8 mouse cellular contexts compared by ENCODE assay signal in the genomic region with DNA sequence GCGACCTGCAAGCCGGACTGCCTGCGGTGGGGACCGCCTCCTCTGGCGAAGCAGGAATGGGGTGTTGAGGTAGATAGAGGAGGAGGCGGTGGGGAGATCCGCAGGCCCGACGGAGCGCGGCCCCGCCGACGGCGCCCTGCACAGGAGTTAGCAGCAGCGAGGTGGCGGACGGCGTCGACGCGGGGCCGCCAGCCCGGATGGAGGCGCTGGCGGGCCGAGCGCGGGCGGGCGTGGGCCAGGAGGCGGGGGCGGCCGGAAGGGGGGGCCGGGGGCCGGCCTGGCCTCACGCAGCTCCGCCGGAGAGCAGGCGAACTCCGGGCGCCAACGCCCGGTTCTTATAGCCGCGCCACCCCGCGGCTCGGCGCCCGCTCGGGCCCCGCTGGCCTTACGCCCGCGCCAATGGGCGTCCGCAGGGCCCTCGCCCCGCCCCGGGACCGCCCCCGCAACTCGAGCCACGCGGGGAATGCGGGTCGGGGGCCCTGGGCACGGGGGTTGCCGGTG. TPM values are rescaled to one million over a fixed set of nuclear protein-coding genes. Genes with fewer than 3 reads are reported as not detected.
DNase-seq lines count a peak whose midpoint lies in the region; ATAC-seq and TF ChIP-seq lines count a peak whose summit lies in the region.

No protein-coding gene starts in this region.

- H3K36me3 ChIP-seq in kidney, postnatal 0 days (ENCODE audit: insufficient read depth, low read length): no peaks in the 10 kb centered on the region
- H3K36me3 ChIP-seq in embryonic facial prominence, embryonic 11.5 days (replicated peaks; ENCODE audit: control insufficient read depth, insufficient read depth, low read depth, low read length): no peaks in the 10 kb centered on the region
- H3K36me3 ChIP-seq in hindbrain, embryonic 13.5 days: no peaks in the 10 kb centered on the region
- H3K36me3 ChIP-seq in lung, embryonic 16.5 days (ENCODE audit: control insufficient read depth, insufficient read depth, low read length): no peaks in the 10 kb centered on the region
- no peaks in the 10 kb centered on the region for H3K36me3 ChIP-seq in stomach, postnatal 0 days (ENCODE audit: control insufficient read depth, insufficient read depth, low read length)

- H3K4me2 ChIP-seq in kidney, postnatal 0 days (ENCODE audit: low read length): peak overlapping the region; percentile 69
- peak overlapping the region; percentile 76 for H3K4me2 ChIP-seq in embryonic facial prominence, embryonic 11.5 days (ENCODE audit: low read depth, low read length)
- peak overlapping the region; percentile 48 for H3K4me2 ChIP-seq in hindbrain, embryonic 13.5 days
- H3K4me2 ChIP-seq in lung, embryonic 16.5 days (ENCODE audit: low read depth, low read length): peak overlapping the region; percentile 76
- peak overlapping the region; percentile 68 for H3K4me2 ChIP-seq in stomach, postnatal 0 days (replicated peaks; ENCODE audit: low read depth)

- peak overlapping the region; percentile 77 for H3K27ac ChIP-seq in kidney, postnatal 0 days
- H3K27ac ChIP-seq in embryonic facial prominence, embryonic 11.5 days (replicated peaks; ENCODE audit: low read depth, low read length): peak overlapping the region; percentile 87
- no peak overlapping the region for H3K27ac ChIP-seq in hindbrain, embryonic 13.5 days
- H3K27ac ChIP-seq in lung, embryonic 16.5 days (ENCODE audit: low read length): peak overlapping the region; percentile 87
- H3K27ac ChIP-seq in stomach, postnatal 0 days (replicated peaks): peak overlapping the region; percentile 82

- under 1% methylated on average over 51 of the region's 70 CpGs for WGBS in kidney, postnatal 0 days
- WGBS in embryonic facial prominence, embryonic 11.5 days: under 1% methylated on average over 41 of the region's 70 CpGs
- WGBS in hindbrain, embryonic 13.5 days: 2% methylated on average over 24 of the region's 70 CpGs
- WGBS in lung, embryonic 16.5 days: 1% methylated on average over 49 of the region's 70 CpGs
- 0% methylated on average over 20 of the region's 70 CpGs for WGBS in stomach, postnatal 0 days

- no peaks in the 10 kb centered on the region for H3K9me3 ChIP-seq in kidney, postnatal 0 days (replicated peaks; ENCODE audit: low read length)
- H3K9me3 ChIP-seq in embryonic facial prominence, embryonic 11.5 days (replicated peaks; ENCODE audit: control insufficient read depth, low read length): no peaks in the 10 kb centered on the region
- no peaks in the 10 kb centered on the region for H3K9me3 ChIP-seq in hindbrain, embryonic 13.5 days
- H3K9me3 ChIP-seq in lung, embryonic 16.5 days (ENCODE audit: control insufficient read depth, low read length): no peaks in the 10 kb centered on the region
- H3K9me3 ChIP-seq in stomach, postnatal 0 days (ENCODE audit: control insufficient read depth, low read length): no peaks in the 10 kb centered on the region

- peaks cover 58% of the 10 kb centered on the region for H3K27me3 ChIP-seq in kidney, postnatal 0 days (ENCODE audit: insufficient read depth, low read length)
- peaks cover 76% of the 10 kb centered on the region for H3K27me3 ChIP-seq in embryonic facial prominence, embryonic 11.5 days (ENCODE audit: control insufficient read depth, insufficient read depth, low read length)
- peaks cover 100% of the 10 kb centered on the region for H3K27me3 ChIP-seq in hindbrain, embryonic 13.5 days
- peaks cover 84% of the 10 kb centered on the region for H3K27me3 ChIP-seq in lung, embryonic 16.5 days (ENCODE audit: control insufficient read depth, insufficient read depth, low read depth, low read length)
- peaks cover 4% of the 10 kb centered on the region for H3K27me3 ChIP-seq in stomach, postnatal 0 days (ENCODE audit: control insufficient read depth, insufficient read depth, low read length)

- TF ChIP-seq EP300 in stomach, postnatal 0 days (optimal IDR thresholded peaks at IDR 0.05): no peak

- peak; percentile 41 for ATAC-seq in kidney, postnatal 0 days (replicated peaks; ENCODE audit: low FRiP score, low read depth)
- ATAC-seq in embryonic facial prominence, embryonic 11.5 days (replicated peaks; ENCODE audit: insufficient number of reproducible peaks, low FRiP score, low TSS enrichment, low read depth): peak; percentile 51
- no peak for ATAC-seq in hindbrain, embryonic 13.5 days (ENCODE audit: low FRiP score)
- ATAC-seq in lung, embryonic 16.5 days (ENCODE audit: low read depth): peak; percentile 72
- peak; percentile 65 for ATAC-seq in stomach, postnatal 0 days (ENCODE audit: low FRiP score, low TSS enrichment)

- H3K9ac ChIP-seq in kidney, postnatal 0 days (ENCODE audit: low read depth, low read length): peak overlapping the region; percentile 65
- H3K9ac ChIP-seq in embryonic facial prominence, embryonic 11.5 days (replicated peaks; ENCODE audit: low read length): peak overlapping the region; percentile 90
- 0 out of 2 replicates have a peak overlapping the region, but pooled peaks have one; percentile 35 for H3K9ac ChIP-seq in hindbrain, embryonic 13.5 days
- H3K9ac ChIP-seq in lung, embryonic 16.5 days (ENCODE audit: low read length): peak overlapping the region; percentile 80
- peak overlapping the region; percentile 72 for H3K9ac ChIP-seq in stomach, postnatal 0 days (ENCODE audit: low read length)

- H3K4me1 ChIP-seq in kidney, postnatal 0 days (replicated peaks; ENCODE audit: insufficient read depth, low read length): peaks cover 16% of the 10 kb centered on the region; the same call in 1 of the 2 replicates
- peaks cover 3% of the 10 kb centered on the region for H3K4me1 ChIP-seq in embryonic facial prominence, embryonic 11.5 days (ENCODE audit: control insufficient read depth, insufficient read depth, low read length)
- H3K4me1 ChIP-seq in hindbrain, embryonic 13.5 days (replicated peaks): peaks cover 36% of the 10 kb centered on the region
- H3K4me1 ChIP-seq in lung, embryonic 16.5 days (replicated peaks; ENCODE audit: control insufficient read depth, insufficient read depth, low read length): peaks cover 31% of the 10 kb centered on the region
- no peaks in the 10 kb centered on the region for H3K4me1 ChIP-seq in stomach, postnatal 0 days (replicated peaks; ENCODE audit: control insufficient read depth, insufficient read depth)

- TF ChIP-seq CTCF in kidney, postnatal 0 days (IDR thresholded peaks at IDR 0.05; ENCODE audit: low read depth): peak; percentile 17; the same call in 1 of the 2 replicates
- TF ChIP-seq CTCF in stomach, postnatal 0 days (IDR thresholded peaks at IDR 0.05; ENCODE audit: low read depth): peak; percentile 48

- DNase-seq in kidney, postnatal 0 days (ENCODE audit: low spot score): peak; percentile 59
- DNase-seq in kidney, adult 11 months: no peak
- peak; percentile 79 for DNase-seq in embryonic facial prominence, embryonic 11.5 days (ENCODE audit: low spot score)
- DNase-seq in stomach, postnatal 0 days (ENCODE audit: low spot score): peak; percentile 74
- DNase-seq in right cerebral cortex, adult 2 months (ENCODE audit: low spot score in 2 of 2): no peak
- no peak for DNase-seq in yolk sac, embryonic 10.5 days (ENCODE audit: low spot score)

- peak overlapping the region; percentile 51 for H3K4me3 ChIP-seq in kidney, postnatal 0 days (replicated peaks; ENCODE audit: low read depth, low read length)
- H3K4me3 ChIP-seq in embryonic facial prominence, embryonic 11.5 days (ENCODE audit: low read depth, low read length): peak overlapping the region; percentile 62
- peak overlapping the region; percentile 36 for H3K4me3 ChIP-seq in hindbrain, embryonic 13.5 days
- H3K4me3 ChIP-seq in lung, embryonic 16.5 days (ENCODE audit: low read length): peak overlapping the region; percentile 56
- peak overlapping the region; percentile 56 for H3K4me3 ChIP-seq in stomach, postnatal 0 days (ENCODE audit: low read depth, low read length)

RNA-seq across cellular contexts. Expression of a gene that starts 7.4 kb away (rescaled TPM):
- polyA plus RNA-seq in kidney, postnatal 0 days (2015; fragmentation: Nextera tagmentation; extraction: Ambion mirVana): 297 and 337 TPM in 2 replicates
- polyA plus RNA-seq in embryonic facial prominence, embryonic 11.5 days (2014; fragmentation: Nextera tagmentation; extraction: Ambion mirVana): 313 and 355 TPM in 2 replicates
- polyA plus RNA-seq in hindbrain, embryonic 13.5 days (2015; fragmentation: Nextera tagmentation; extraction: Ambion mirVana): 179 and 205 TPM in 2 replicates
- polyA plus RNA-seq in lung, embryonic 16.5 days (2015; fragmentation: Nextera tagmentation; extraction: Ambion mirVana): 457 and 496 TPM in 2 replicates
- 287 and 390 TPM in 2 replicates for polyA plus RNA-seq in stomach, postnatal 0 days (2015; fragmentation: Nextera tagmentation; extraction: Ambion mirVana)

RNA-seq across cellular contexts. Expression of a gene that starts 10.5 kb away (rescaled TPM):
- polyA plus RNA-seq in kidney, postnatal 0 days (2015; fragmentation: Nextera tagmentation; extraction: Ambion mirVana): not detected in 2 replicates
- polyA plus RNA-seq in embryonic facial prominence, embryonic 11.5 days (2014; fragmentation: Nextera tagmentation; extraction: Ambion mirVana): 0.08 TPM in 1 of 2 replicates, not detected in the other
- not detected in 2 replicates for polyA plus RNA-seq in hindbrain, embryonic 13.5 days (2015; fragmentation: Nextera tagmentation; extraction: Ambion mirVana)
- polyA plus RNA-seq in lung, embryonic 16.5 days (2015; fragmentation: Nextera tagmentation; extraction: Ambion mirVana): not detected in 2 replicates
- not detected in 2 replicates for polyA plus RNA-seq in stomach, postnatal 0 days (2015; fragmentation: Nextera tagmentation; extraction: Ambion mirVana)

Comparison
In these comparisons a context has a peak if more than half of its experiments do, and no peak if none do; other contexts are left out.
1. DNase-seq: peak in kidney, postnatal 0 days (single experiment), embryonic facial prominence, embryonic 11.5 days (single experiment) and stomach, postnatal 0 days (single experiment); none in kidney, adult 11 months (single experiment), right cerebral cortex, adult 2 months (0 of 2) and yolk sac, embryonic 10.5 days (single experiment).
2. H3K9ac ChIP-seq: peak in every context shown above with its lines; median percentile 90 in embryonic facial prominence, embryonic 11.5 days; 80 in lung, embryonic 16.5 days; 72 in stomach, postnatal 0 days; 65 in kidney, postnatal 0 days; 35 in hindbrain, embryonic 13.5 days.
3. Peak in every context shown above with its lines, with median percentiles within 50 percentile points of each other: H3K4me2 ChIP-seq and H3K4me3 ChIP-seq.